Mouse (Mus musculus) intestine, embryonic 16.5 days (tissue): Measurements from ENCODE around the gene Gm3238. TPM values are rescaled to one million over a fixed set of nuclear protein-coding genes. Genes with fewer than 3 reads are reported as not detected.

Source experiments
- ATAC-seq: fragments of 200-750 bp; cut with Nextera tagmentation; 2 replicates; pipeline ENCODE4 v1.8.0; 2017; ENCODE audit warnings: moderate TSS enrichment, moderate library complexity
- H3K27ac ChIP-seq: fragments of 300-500 bp; sonication (generic); 2 replicates; pipeline ENCODE4 v1.5.1; 2014; ENCODE audit warnings: mild to moderate bottlenecking, low read length
- H3K27me3 ChIP-seq: fragments of 300-500 bp; sonication (generic); replicated peaks from 2 replicates; pipeline ENCODE4 v1.6.1; 2014; ENCODE audit warnings: low read length, control low read depth, mixed read lengths; ENCODE audit not compliant: control insufficient read depth, insufficient read depth
- H3K36me3 ChIP-seq: fragments of 300-500 bp; sonication (generic); 2 replicates; pipeline ENCODE4 v1.6.1; 2014; ENCODE audit warnings: low read length, control low read depth; ENCODE audit not compliant: control insufficient read depth, insufficient read depth
- H3K4me1 ChIP-seq: fragments of 300-500 bp; sonication (generic); 2 replicates; pipeline ENCODE4 v1.6.1; 2014; ENCODE audit warnings: low read length, control low read depth, mixed read lengths; ENCODE audit not compliant: control insufficient read depth, insufficient read depth
- H3K4me2 ChIP-seq: fragments of 300-500 bp; sonication (generic); 2 replicates; pipeline ENCODE4 v1.6.1; 2014; ENCODE audit warnings: low read depth, low read length, control low read depth
- H3K4me3 ChIP-seq: fragments of 300-500 bp; sonication (generic); 2 replicates; pipeline ENCODE4 v1.5.1; 2014; ENCODE audit warnings: mild to moderate bottlenecking, low read length
- H3K9ac ChIP-seq: fragments of 300-500 bp; sonication (generic); 2 replicates; pipeline ENCODE4 v1.6.1; 2014; ENCODE audit warnings: low read depth, low read length
- H3K9me3 ChIP-seq: fragments of 300-500 bp; sonication (generic); 2 replicates; pipeline ENCODE4 v1.6.1; 2016; ENCODE audit warnings: low read length, control low read depth; ENCODE audit not compliant: control insufficient read depth
- WGBS: fragments of 180-500 bp; shearing (Covaris S2); extraction: QIAGEN DNeasy Blood & Tissue Kit; methylation state at CpG from one replicate; pipeline ENCODE4 v1.1.7; 2014; 5-methylcytosine and 5-hydroxymethylcytosine counted together
- polyA plus RNA-seq: library from polyadenylated mRNA; unstranded; fragments of >200 nt; fragmentation: Nextera tagmentation; extraction: Ambion mirVana; gene quantifications from 2 replicates; pipeline ENCODE4 v1.2.1, GENCODE M21; 2015

The Gm3238 gene
- polyA plus RNA-seq, 1 experiment from 2014 or later, result not detected

GRCm38 (mm10) chr10:77724855-77725254 lies 46.3 kb downstream of the Gm3238 start:
- no peak for ATAC-seq
- Histone ChIP-seq H3K36me3 (no peaks in the 10 kb centered on the region), H3K4me2 (no peak overlapping the region), H3K27ac (no peak overlapping the region), H3K4me3 (no peak overlapping the region), H3K9me3 (no peaks in the 10 kb centered on the region), H3K4me1 (no peaks in the 10 kb centered on the region), H3K27me3 (no peaks in the 10 kb centered on the region), H3K9ac (no peak overlapping the region)
- WGBS, result 70% methylated on average over 8 of the region's 8 CpGs

Other genes with a start within 250 kb of the Gm3238 start
- 3.8 and 3.9 TPM in 2 replicates for gene Itgb2, start 241.1 kb downstream of the Gm3238 start, polyA plus RNA-seq
- gene Pttg1ip, start 189.6 kb downstream of the Gm3238 start, polyA plus RNA-seq, result 177 and 181 TPM in 2 replicates
- 330 and 356 TPM in 2 replicates for gene Sumo3, start 165.2 kb downstream of the Gm3238 start, polyA plus RNA-seq
- gene Gm49325, start 165.1 kb downstream of the Gm3238 start, polyA plus RNA-seq, result 1.9 TPM in 1 of 2 replicates, not detected in the other
- 61.5 and 68.6 TPM in 2 replicates for gene Ube2g2, start 149.1 kb downstream of the Gm3238 start, polyA plus RNA-seq
- gene Tspear, start 84.8 kb downstream of the Gm3238 start, polyA plus RNA-seq, result 0.48 and 0.51 TPM in 2 replicates
- not detected in 2 replicates for gene Gm19402, start 80.6 kb downstream of the Gm3238 start, polyA plus RNA-seq
- gene Gm9508, start 74.1 kb downstream of the Gm3238 start, polyA plus RNA-seq, result not detected in 2 replicates
- not detected in 2 replicates for gene Gm10272, start 64.7 kb downstream of the Gm3238 start, polyA plus RNA-seq
- gene Gm10024, start 59.9 kb downstream of the Gm3238 start, polyA plus RNA-seq, result not detected in 2 replicates
- gene Gm10142, start 55.5 kb downstream of the Gm3238 start, polyA plus RNA-seq, result not detected in 2 replicates
- gene Krtap12-1, start 50.7 kb downstream of the Gm3238 start, polyA plus RNA-seq, result not detected in 2 replicates
- gene Gm10100, start 44.8 kb downstream of the Gm3238 start, polyA plus RNA-seq, result not detected in 2 replicates
- not detected in 2 replicates for gene Gm18596, start 28.7 kb downstream of the Gm3238 start, polyA plus RNA-seq
- gene Gm9736, start 20.0 kb downstream of the Gm3238 start, polyA plus RNA-seq, result not detected in 2 replicates
- not detected in 2 replicates for gene Gm3233, start 11.6 kb downstream of the Gm3238 start, polyA plus RNA-seq
- gene Gm7138, start 5.6 kb upstream of the Gm3238 start, polyA plus RNA-seq, result not detected in 2 replicates
- gene Gm3250, start 11.2 kb upstream of the Gm3238 start, polyA plus RNA-seq, result not detected in 2 replicates
- gene Gm7137, start 16.9 kb upstream of the Gm3238 start, polyA plus RNA-seq, result not detected in 2 replicates
- gene Gm9639, start 23.8 kb upstream of the Gm3238 start, polyA plus RNA-seq, result not detected in 2 replicates
- gene Gm19668, start 27.8 kb upstream of the Gm3238 start, polyA plus RNA-seq, result not detected in 2 replicates
- not detected in 2 replicates for gene Gm9507, start 40.5 kb upstream of the Gm3238 start, polyA plus RNA-seq
- gene Gm2696, start 43.4 kb upstream of the Gm3238 start, polyA plus RNA-seq, result not detected in 2 replicates
- gene Krtap10-4, start 55.8 kb upstream of the Gm3238 start, polyA plus RNA-seq, result not detected in 2 replicates
- gene Krtap10-10, start 64.6 kb upstream of the Gm3238 start, polyA plus RNA-seq, result not detected in 2 replicates
- not detected in 2 replicates for gene Gm36176, start 75.5 kb upstream of the Gm3238 start, polyA plus RNA-seq
- not detected in 2 replicates for gene Gm10318, start 81.5 kb upstream of the Gm3238 start, polyA plus RNA-seq
- not detected in 2 replicates for gene Gm3285, start 90.7 kb upstream of the Gm3238 start, polyA plus RNA-seq
- 3.3 TPM in 2 replicates for gene Lrrc3, start 131.2 kb upstream of the Gm3238 start, polyA plus RNA-seq
- gene Trpm2, start 199.2 kb upstream of the Gm3238 start, polyA plus RNA-seq, result 0.91 and 0.92 TPM in 2 replicates
- gene 1810043G02Rik, start 207.2 kb upstream of the Gm3238 start, polyA plus RNA-seq, result 16.0 and 17.5 TPM in 2 replicates
- gene Pfkl, start 238.8 kb upstream of the Gm3238 start, polyA plus RNA-seq, result 282 and 298 TPM in 2 replicates